Mouse (Mus musculus): ENCODE results near the gene Atf6. TPM values are rescaled to one million over a fixed set of nuclear protein-coding genes. Genes with fewer than 3 reads are reported as not detected.

The Atf6 gene
- polyA plus RNA-seq, 2 experiments, result 4.8 to 6.6 TPM

GRCm38 (mm10) chr1:170694821-170695291, 172.7 kb downstream of the Atf6 start:
- Histone ChIP-seq H3K4me1 (replicated peaks; ENCODE audit: control insufficient read depth in 2 of 2, insufficient read depth in 2 of 2, low read length in 1 of 2) (no peaks in the 10 kb centered on the region; a peak in 1 of 4 replicates), H3K27me3 (ENCODE audit: control insufficient read depth, insufficient read depth, low read length) (no peaks in the 10 kb centered on the region), H3K36me3 (replicated peaks; ENCODE audit: control insufficient read depth, insufficient read depth, low read depth) (no peaks in the 10 kb centered on the region), H3K27ac (no peak overlapping the region), H3K9ac (replicated peaks) (no peak overlapping the region), H3K9me3 (ENCODE audit: control insufficient read depth, low read length) (no peaks in the 10 kb centered on the region), H3K4me3 (ENCODE audit: insufficient read depth in 1 of 2, low read depth in 2 of 2, low read length in 2 of 2) (no peak overlapping the region), H3K4me2 (ENCODE audit: low read depth) (no peak overlapping the region)
- 34% methylated on average over 5 of the region's 5 CpGs for WGBS (ENCODE audit: insufficient replicate concordance)
- TF ChIP-seq CTCF (IDR thresholded peaks at IDR 0.05; ENCODE audit: low read depth), result no peak
- TF ChIP-seq EP300 (IDR thresholded peaks at IDR 0.05; ENCODE audit: low read depth), result no peak
- no peak for ATAC-seq (ENCODE audit: insufficient read depth)
- DNase-seq (ENCODE audit: low read depth in 3 of 3, low spot score in 3 of 3), result no peak

GRCm38 (mm10) chr1:170691301-170691700, 176.3 kb downstream of the Atf6 start:
- DNase-seq (ENCODE audit: low read depth in 3 of 3, low spot score in 3 of 3) (no peak), ATAC-seq (ENCODE audit: insufficient read depth) (no peak)
- Histone ChIP-seq H3K36me3 (replicated peaks; ENCODE audit: control insufficient read depth, insufficient read depth, low read depth) (no peaks in the 10 kb centered on the region), H3K9ac (replicated peaks) (no peak overlapping the region), H3K9me3 (ENCODE audit: control insufficient read depth, low read length) (no peaks in the 10 kb centered on the region), H3K27ac (no peak overlapping the region), H3K4me3 (ENCODE audit: insufficient read depth in 1 of 2, low read depth in 2 of 2, low read length in 2 of 2) (no peak overlapping the region), H3K27me3 (ENCODE audit: control insufficient read depth, insufficient read depth, low read length) (no peaks in the 10 kb centered on the region), H3K4me2 (ENCODE audit: low read depth) (no peak overlapping the region), H3K4me1 (replicated peaks; ENCODE audit: control insufficient read depth in 2 of 2, insufficient read depth in 2 of 2, low read length in 1 of 2) (no peaks in the 10 kb centered on the region)
- WGBS (ENCODE audit: insufficient replicate concordance), result 65% methylated on average over 5 of the region's 5 CpGs
- TF ChIP-seq EP300 (IDR thresholded peaks at IDR 0.05; ENCODE audit: low read depth) (no peak), CTCF (IDR thresholded peaks at IDR 0.05; ENCODE audit: low read depth) (no peak)

- no peaks in the 10 kb centered on the region for H3K4me1 ChIP-seq (replicated peaks; ENCODE audit: control insufficient read depth in 2 of 2, insufficient read depth in 2 of 2, low read length in 1 of 2)
- no peak overlapping the region for H3K4me2 ChIP-seq (ENCODE audit: low read depth)
- ATAC-seq (ENCODE audit: insufficient read depth) (no peak), DNase-seq (ENCODE audit: low read depth in 3 of 3, low spot score in 3 of 3) (no peak)
- H3K4me3 ChIP-seq (ENCODE audit: insufficient read depth in 1 of 2, low read depth in 2 of 2, low read length in 2 of 2), result no peak overlapping the region
- no peaks in the 10 kb centered on the region for H3K9me3 ChIP-seq (ENCODE audit: control insufficient read depth, low read length)
- no peaks in the 10 kb centered on the region for H3K27me3 ChIP-seq (ENCODE audit: control insufficient read depth, insufficient read depth, low read length)
- H3K36me3 ChIP-seq (replicated peaks; ENCODE audit: control insufficient read depth, insufficient read depth, low read depth), result no peaks in the 10 kb centered on the region
- TF ChIP-seq EP300 (IDR thresholded peaks at IDR 0.05; ENCODE audit: low read depth) (no peak), CTCF (IDR thresholded peaks at IDR 0.05; ENCODE audit: low read depth) (no peak)
- 67% methylated on average over 8 of the region's 8 CpGs for WGBS (ENCODE audit: insufficient replicate concordance)
- H3K27ac ChIP-seq, result no peak overlapping the region
- H3K9ac ChIP-seq (replicated peaks), result no peak overlapping the region
Observed at GRCm38 (mm10) chr1:170689773-170690172, 177.8 kb downstream of the Atf6 start.

GRCm38 (mm10) chr1:170683863-170684262, 183.7 kb downstream of the Atf6 start:
- Histone ChIP-seq H3K36me3 (replicated peaks; ENCODE audit: control insufficient read depth, insufficient read depth, low read depth) (no peaks in the 10 kb centered on the region), H3K9ac (replicated peaks) (no peak overlapping the region), H3K4me3 (ENCODE audit: insufficient read depth in 1 of 2, low read depth in 2 of 2, low read length in 2 of 2) (no peak overlapping the region), H3K27ac (no peak overlapping the region), H3K4me2 (ENCODE audit: low read depth) (no peak overlapping the region), H3K9me3 (ENCODE audit: control insufficient read depth, low read length) (no peaks in the 10 kb centered on the region), H3K27me3 (ENCODE audit: control insufficient read depth, insufficient read depth, low read length) (no peaks in the 10 kb centered on the region), H3K4me1 (replicated peaks; ENCODE audit: control insufficient read depth in 2 of 2, insufficient read depth in 2 of 2, low read length in 1 of 2) (no peaks in the 10 kb centered on the region)
- TF ChIP-seq EP300 (IDR thresholded peaks at IDR 0.05; ENCODE audit: low read depth), result no peak
- no peak for TF ChIP-seq CTCF (IDR thresholded peaks at IDR 0.05; ENCODE audit: low read depth)
- DNase-seq (ENCODE audit: low read depth in 3 of 3, low spot score in 3 of 3), result no peak
- 26% methylated on average over 6 of the region's 6 CpGs for WGBS (ENCODE audit: insufficient replicate concordance)
- ATAC-seq (ENCODE audit: insufficient read depth), result no peak

GRCm38 (mm10) chr1:170679624-170680023, 187.9 kb downstream of the Atf6 start:
- H3K27ac ChIP-seq, result no peak overlapping the region
- 45% methylated on average over 2 of the region's 2 CpGs for WGBS (ENCODE audit: insufficient replicate concordance)
- no peaks in the 10 kb centered on the region for H3K9me3 ChIP-seq (ENCODE audit: control insufficient read depth, low read length)
- no peaks in the 10 kb centered on the region for H3K4me1 ChIP-seq (replicated peaks; ENCODE audit: control insufficient read depth in 2 of 2, insufficient read depth in 2 of 2, low read length in 1 of 2)
- ATAC-seq (ENCODE audit: insufficient read depth) (no peak), DNase-seq (ENCODE audit: low read depth in 3 of 3, low spot score in 3 of 3) (no peak)
- TF ChIP-seq CTCF (IDR thresholded peaks at IDR 0.05; ENCODE audit: low read depth) (no peak), EP300 (IDR thresholded peaks at IDR 0.05; ENCODE audit: low read depth) (no peak)
- H3K9ac ChIP-seq (replicated peaks), result no peak overlapping the region
- H3K27me3 ChIP-seq (ENCODE audit: control insufficient read depth, insufficient read depth, low read length), result no peaks in the 10 kb centered on the region
- H3K4me2 ChIP-seq (ENCODE audit: low read depth), result no peak overlapping the region
- no peak overlapping the region for H3K4me3 ChIP-seq (ENCODE audit: insufficient read depth in 1 of 2, low read depth in 2 of 2, low read length in 2 of 2)
- no peaks in the 10 kb centered on the region for H3K36me3 ChIP-seq (replicated peaks; ENCODE audit: control insufficient read depth, insufficient read depth, low read depth)
